Mouse (Mus musculus): ENCODE data around the gene Gm13272. TPM values are rescaled to one million over a fixed set of nuclear protein-coding genes. Genes with fewer than 3 reads are reported as not detected.
"Not testable (repeated sequence)": the region's sequence is repeated elsewhere in the genome, so short reads cannot be mapped to it uniquely, and the experiment has no call there.

Gm13272 gene
- polyA plus RNA-seq, 1 experiment from 2014 or later = not detected

- not testable (repeated sequence) for H3K9ac ChIP-seq; H3K4me3 ChIP-seq (replicated peaks); H3K27me3 ChIP-seq (replicated peaks); H3K4me1 ChIP-seq (replicated peaks); H3K4me2 ChIP-seq (replicated peaks); H3K27ac ChIP-seq; H3K9me3 ChIP-seq; H3K36me3 ChIP-seq; ATAC-seq
- 2% methylated on average over 15 of the region's 52 CpGs for WGBS
These were observed 14.5 kb downstream of the Gm13272 start, which contains the start of gene Gm13275 for GRCm38 (mm10) chr4:88793936-88794675. TSS of gene Gm13275 (plus strand) at chr4:88794487.

DNA sequence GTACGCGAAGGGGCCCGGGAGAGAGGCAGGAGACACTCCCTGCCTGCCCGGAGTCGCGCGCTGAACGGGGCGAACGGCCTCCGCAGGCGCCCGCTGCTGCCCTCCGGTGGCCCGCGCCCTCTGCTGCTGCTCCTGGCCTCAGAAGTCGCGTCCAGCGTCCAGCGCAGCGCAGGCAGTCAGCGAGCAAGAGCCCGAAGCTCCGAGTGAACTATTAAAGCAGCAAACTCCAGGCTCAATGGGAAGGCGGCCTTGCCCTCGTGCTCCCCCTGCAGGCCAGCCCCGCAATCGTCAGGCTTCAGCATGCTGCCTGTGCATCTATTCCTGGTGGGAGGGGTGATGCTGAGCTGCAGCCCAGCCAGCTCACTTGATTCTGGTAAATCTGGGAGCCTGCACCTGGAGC, 17.4 kb downstream of the Gm13272 start, which contains the start of gene Gm13279:
Gene Gm13279 (plus strand): TSS at position 301 of the 400 bp plus-strand sequence.
- not testable (repeated sequence) for H3K27ac ChIP-seq; H3K9ac ChIP-seq; H3K27me3 ChIP-seq (replicated peaks); H3K4me3 ChIP-seq (replicated peaks); H3K36me3 ChIP-seq; ATAC-seq; H3K9me3 ChIP-seq; H3K4me2 ChIP-seq (replicated peaks); H3K4me1 ChIP-seq (replicated peaks)
- WGBS = no CpG with 5 or more reads among the region's 28 CpGs

DNA sequence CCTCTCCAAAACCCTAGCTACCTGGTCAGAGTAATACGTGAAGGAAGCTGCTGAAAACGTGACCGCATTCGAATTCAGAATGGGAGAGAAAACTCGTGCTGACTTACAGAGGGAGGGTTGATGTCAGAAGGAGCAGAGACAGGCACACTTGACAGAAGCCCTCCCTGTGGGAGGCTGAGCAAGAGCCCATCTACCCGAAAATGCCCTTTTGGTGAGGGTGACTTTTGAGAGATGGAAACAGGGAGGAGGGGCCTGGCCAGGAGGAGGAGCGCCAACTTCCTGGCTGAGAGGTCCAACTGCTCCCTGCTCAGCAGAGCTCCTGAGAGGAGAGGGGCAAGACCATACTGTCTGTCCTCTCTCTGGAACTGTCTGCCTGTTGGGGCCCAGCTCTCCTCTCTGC, 19.7 kb downstream of the Gm13272 start, which contains the start of gene Gm13285:
Gene Gm13285 (plus strand): TSS at position 301 of the 400 bp plus-strand sequence.
- not testable (repeated sequence) for H3K9me3 ChIP-seq; H3K4me1 ChIP-seq (replicated peaks); H3K4me2 ChIP-seq (replicated peaks); H3K27me3 ChIP-seq (replicated peaks); ATAC-seq; H3K36me3 ChIP-seq; H3K4me3 ChIP-seq (replicated peaks); H3K27ac ChIP-seq; H3K9ac ChIP-seq
- WGBS = 10% methylated on average over 5 of the region's 7 CpGs

- WGBS = no CpG with 5 or more reads among the region's 29 CpGs
- not testable (repeated sequence) for H3K4me3 ChIP-seq (replicated peaks); H3K36me3 ChIP-seq; H3K27ac ChIP-seq; H3K4me1 ChIP-seq (replicated peaks); H3K9ac ChIP-seq; H3K9me3 ChIP-seq; ATAC-seq; H3K27me3 ChIP-seq (replicated peaks)
- H3K4me2 ChIP-seq (replicated peaks) = peak within 1 kb of the TSS; percentile 28; the same call in 1 of the 2 replicates
These were observed 23.3 kb downstream of the Gm13272 start, which contains the start of gene Gm13287 for GRCm38 (mm10) chr4:88802954-88803353. TSS of gene Gm13287 (plus strand) at chr4:88803254.

GRCm38 (mm10) chr4:88805231-88805630, 25.6 kb downstream of the Gm13272 start, which contains the start of gene Gm13288:
TSS of gene Gm13288 (plus strand) at chr4:88805531.
- WGBS = no CpG with 5 or more reads among the region's 8 CpGs
- 0 out of 2 replicates have a peak within 1 kb of the TSS, but pooled peaks have one; percentile 41 for H3K4me2 ChIP-seq (replicated peaks)
- not testable (repeated sequence) for H3K4me1 ChIP-seq (replicated peaks); H3K27me3 ChIP-seq (replicated peaks); H3K36me3 ChIP-seq; H3K27ac ChIP-seq; ATAC-seq; H3K9me3 ChIP-seq; H3K4me3 ChIP-seq (replicated peaks); H3K9ac ChIP-seq

DNA sequence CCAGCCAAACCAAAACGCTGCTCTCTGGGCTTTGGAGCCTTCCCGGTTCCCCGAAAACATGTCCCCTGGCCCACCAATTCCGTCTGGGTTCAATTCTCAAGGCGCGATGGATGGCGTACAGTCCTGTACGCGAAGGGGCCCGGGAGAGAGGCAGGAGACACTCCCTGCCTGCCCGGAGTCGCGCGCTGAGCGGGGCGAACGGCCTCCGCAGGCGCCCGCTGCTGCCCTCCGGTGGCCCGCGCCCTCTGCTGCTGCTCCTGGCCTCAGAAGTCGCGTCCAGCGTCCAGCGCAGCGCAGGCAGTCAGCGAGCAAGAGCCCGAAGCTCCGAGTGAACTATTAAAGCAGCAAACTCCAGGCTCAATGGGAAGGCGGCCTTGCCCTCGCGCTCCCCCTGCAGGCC, 26.1 kb downstream of the Gm13272 start:
- no CpG with 5 or more reads among the region's 34 CpGs for WGBS
- 0 out of 2 replicates have a peak overlapping the region, but pooled peaks have one; percentile 41 for H3K4me2 ChIP-seq (replicated peaks)
- not testable (repeated sequence) for H3K36me3 ChIP-seq; H3K4me3 ChIP-seq (replicated peaks); H3K4me1 ChIP-seq (replicated peaks); ATAC-seq; H3K9me3 ChIP-seq; H3K27ac ChIP-seq; H3K9ac ChIP-seq; H3K27me3 ChIP-seq (replicated peaks)

DNA sequence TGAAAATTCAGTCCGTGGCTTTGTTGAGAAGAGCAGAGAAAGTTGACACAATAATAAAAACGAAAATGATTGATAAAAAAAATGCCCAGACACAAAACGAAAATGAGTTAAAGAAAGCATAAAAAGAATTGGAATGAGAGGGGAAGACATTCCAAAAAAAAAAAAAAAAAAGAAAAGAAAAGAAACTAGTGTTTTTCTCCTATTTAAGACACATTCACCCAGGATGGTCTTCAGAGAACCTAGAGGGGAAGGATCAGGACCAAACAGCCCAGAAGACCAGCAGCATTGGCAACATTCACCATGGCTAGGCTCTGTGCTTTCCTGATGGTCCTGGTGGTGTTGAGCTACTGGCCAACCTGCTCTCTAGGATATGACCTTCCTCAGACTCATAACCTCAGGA, 36.3 kb downstream of the Gm13272 start, which contains the start of gene Ifna7:
Gene Ifna7 (plus strand): TSS at position 301 of the 400 bp plus-strand sequence.
- H3K27ac ChIP-seq = no peak within 1 kb of the TSS
- no peaks in the 10 kb centered on the region for H3K36me3 ChIP-seq
- ATAC-seq = no peak

GRCm38 (mm10) chr4:88819659-88820058, 40.0 kb downstream of the Gm13272 start, which contains the start of gene Ifna11:
TSS of gene Ifna11 (plus strand) at chr4:88819959.
- WGBS = 97% methylated on average over 1 of the region's 1 CpGs
- no peak within 1 kb of the TSS for H3K9ac ChIP-seq
- no peak within 1 kb of the TSS for H3K4me3 ChIP-seq (replicated peaks)
- no peaks in the 10 kb centered on the region for H3K9me3 ChIP-seq
- H3K27ac ChIP-seq = no peak within 1 kb of the TSS
- H3K27me3 ChIP-seq (replicated peaks) = no peaks in the 10 kb centered on the region
- no peak for ATAC-seq
- H3K4me2 ChIP-seq (replicated peaks) = no peak within 1 kb of the TSS
- H3K36me3 ChIP-seq = no peaks in the 10 kb centered on the region
- H3K4me1 ChIP-seq (replicated peaks) = no peaks in the 10 kb centered on the region

More for the DNA sequence above, 36.3 kb downstream of the Gm13272 start, which contains the start of gene Ifna7:
- H3K4me3 ChIP-seq (replicated peaks) = no peak within 1 kb of the TSS
- no peaks in the 10 kb centered on the region for H3K9me3 ChIP-seq
- no peaks in the 10 kb centered on the region for H3K4me1 ChIP-seq (replicated peaks)
- H3K9ac ChIP-seq = no peak within 1 kb of the TSS
- H3K4me2 ChIP-seq (replicated peaks) = no peak within 1 kb of the TSS
- H3K27me3 ChIP-seq (replicated peaks) = no peaks in the 10 kb centered on the region
- 48% methylated on average over 3 of the region's 3 CpGs for WGBS

GRCm38 (mm10) chr4:88822995-88823394, 43.3 kb downstream of the Gm13272 start:
- H3K4me2 ChIP-seq (replicated peaks) = no peak overlapping the region
- H3K4me1 ChIP-seq (replicated peaks) = no peaks in the 10 kb centered on the region
- 23% methylated on average over 4 of the region's 4 CpGs for WGBS
- ATAC-seq = no peak
- H3K9ac ChIP-seq = no peak overlapping the region
- H3K4me3 ChIP-seq (replicated peaks) = no peak overlapping the region
- no peak overlapping the region for H3K27ac ChIP-seq
- H3K9me3 ChIP-seq = no peaks in the 10 kb centered on the region
- no peaks in the 10 kb centered on the region for H3K36me3 ChIP-seq
- no peaks in the 10 kb centered on the region for H3K27me3 ChIP-seq (replicated peaks)

DNA sequence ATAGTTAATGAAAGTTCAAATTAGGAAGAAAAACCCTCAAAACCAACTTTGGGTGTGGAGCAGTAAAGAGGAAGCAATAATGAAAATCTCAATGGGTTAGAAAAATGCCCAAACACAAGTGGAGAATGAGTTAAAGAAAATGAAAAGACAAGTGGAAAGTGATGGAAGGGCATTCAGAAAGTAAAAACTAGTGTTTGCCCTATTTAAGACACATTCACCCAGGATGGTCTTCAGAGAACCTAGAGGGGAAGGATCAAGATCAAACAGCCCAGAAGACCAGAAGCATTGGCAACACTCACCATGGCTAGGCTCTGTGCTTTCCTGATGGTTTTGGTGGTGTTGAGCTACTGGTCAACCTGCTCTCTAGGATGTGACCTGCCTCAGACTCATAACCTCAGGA, 47.5 kb downstream of the Gm13272 start, which contains the start of gene Ifna6:
Gene Ifna6 (plus strand): TSS at position 301 of the 400 bp plus-strand sequence.
- H3K4me1 ChIP-seq (replicated peaks); H3K9me3 ChIP-seq; H3K27me3 ChIP-seq (replicated peaks); H3K4me2 ChIP-seq (replicated peaks); H3K27ac ChIP-seq; H3K36me3 ChIP-seq; ATAC-seq; H3K4me3 ChIP-seq (replicated peaks); H3K9ac ChIP-seq: not testable (repeated sequence)
